Mouse (Mus musculus): Measurements from ENCODE around the gene Fgfr2. TPM values are rescaled to one million over a fixed set of nuclear protein-coding genes. Genes with fewer than 3 reads are reported as not detected.

Gene Fgfr2
- polyA plus RNA-seq, 1 experiment from 2014 or later: 24.1 TPM

DNA sequence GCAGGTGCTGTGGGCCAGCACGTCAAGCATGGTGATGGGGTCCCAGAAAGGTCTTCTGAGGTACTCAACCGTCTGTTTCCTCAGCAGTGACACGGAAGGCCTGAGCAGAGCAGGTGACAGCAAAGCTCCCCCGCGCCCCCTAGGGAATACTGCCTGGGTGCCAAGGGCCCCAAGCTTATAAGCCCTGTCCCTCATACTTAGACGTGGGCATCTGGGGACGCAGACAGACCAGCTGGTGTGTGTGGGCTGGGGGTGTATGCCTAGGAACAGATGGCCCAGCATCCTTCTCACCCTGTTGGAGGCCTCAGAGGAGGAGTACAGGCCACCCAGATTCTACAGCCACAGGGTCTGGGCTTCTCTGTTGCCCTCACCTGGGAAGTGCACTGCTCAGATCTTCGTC is 402.6 kb downstream of the Fgfr2 start:
- H3K27ac ChIP-seq (ENCODE audit: low read depth, low read length): no peak overlapping the region
- peaks cover 4% of the 10 kb centered on the region for H3K4me1 ChIP-seq (ENCODE audit: control insufficient read depth, insufficient read depth, low read depth, low read length)
- ATAC-seq: peak; percentile 22; the same call in 1 of the 2 replicates
- H3K27me3 ChIP-seq (replicated peaks; ENCODE audit: control insufficient read depth, insufficient read depth, low read length): no peaks in the 10 kb centered on the region
- WGBS: 62% methylated on average over 8 of the region's 8 CpGs
- H3K9me3 ChIP-seq (ENCODE audit: control insufficient read depth, low read length): no peaks in the 10 kb centered on the region
- H3K9ac ChIP-seq (ENCODE audit: low read depth, low read length): no peak overlapping the region
- no peak overlapping the region for H3K4me2 ChIP-seq (ENCODE audit: low read length)
- no peaks in the 10 kb centered on the region for H3K36me3 ChIP-seq (ENCODE audit: control insufficient read depth, insufficient read depth, low read length)
- H3K4me3 ChIP-seq (ENCODE audit: low read length): no peak overlapping the region

DNA sequence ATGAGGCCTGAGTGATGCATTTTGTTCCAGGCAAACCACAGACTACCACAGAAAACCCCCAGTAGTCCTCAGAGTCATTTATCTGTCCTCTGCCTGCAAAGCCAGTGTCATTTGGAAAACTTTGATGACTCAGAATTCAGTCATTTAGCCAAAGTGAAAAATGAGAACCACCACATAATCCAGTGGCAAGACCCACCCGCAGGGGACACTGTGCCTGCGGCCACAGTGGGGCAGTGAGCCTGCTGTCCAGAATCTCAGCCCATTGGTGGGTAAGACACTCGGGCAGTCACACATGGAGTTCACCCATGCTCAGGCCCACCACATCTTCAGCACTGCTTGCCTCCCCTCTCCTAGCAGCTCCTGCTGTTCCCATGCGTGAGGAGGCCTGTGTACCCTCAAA is 403.6 kb downstream of the Fgfr2 start:
- no peaks in the 10 kb centered on the region for H3K27me3 ChIP-seq (replicated peaks; ENCODE audit: control insufficient read depth, insufficient read depth, low read length)
- no peaks in the 10 kb centered on the region for H3K36me3 ChIP-seq (ENCODE audit: control insufficient read depth, insufficient read depth, low read length)
- WGBS: 88% methylated on average over 4 of the region's 4 CpGs
- no peak overlapping the region for H3K27ac ChIP-seq (ENCODE audit: low read depth, low read length)
- H3K9ac ChIP-seq (ENCODE audit: low read depth, low read length): no peak overlapping the region
- peaks cover 9% of the 10 kb centered on the region for H3K4me1 ChIP-seq (ENCODE audit: control insufficient read depth, insufficient read depth, low read depth, low read length)
- no peak overlapping the region for H3K4me2 ChIP-seq (ENCODE audit: low read length)
- no peak for ATAC-seq
- H3K9me3 ChIP-seq (ENCODE audit: control insufficient read depth, low read length): no peaks in the 10 kb centered on the region
- H3K4me3 ChIP-seq (ENCODE audit: low read length): no peak overlapping the region

DNA sequence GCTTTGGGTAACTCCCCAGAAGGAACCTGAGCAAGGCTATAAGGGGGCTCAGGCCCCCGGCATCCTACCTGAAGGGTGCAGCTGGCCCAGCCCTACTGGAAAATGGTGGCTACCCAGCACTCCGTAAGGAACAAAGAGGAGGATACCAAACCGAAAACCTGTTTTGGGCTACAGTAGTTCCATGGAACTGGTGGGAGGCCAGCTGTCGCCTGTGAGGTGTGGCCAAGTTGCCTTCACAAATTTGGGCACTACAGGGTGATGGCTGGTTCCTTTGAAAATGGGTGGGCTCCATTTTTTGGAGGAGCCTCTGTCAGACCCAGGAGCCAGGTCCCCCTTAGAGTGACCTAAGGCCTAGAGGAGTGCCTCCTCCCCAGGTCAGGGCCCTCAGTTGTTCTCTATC is 407.9 kb downstream of the Fgfr2 start:
- H3K27ac ChIP-seq (ENCODE audit: low read depth, low read length): no peak overlapping the region
- ATAC-seq: no peak
- H3K36me3 ChIP-seq (ENCODE audit: control insufficient read depth, insufficient read depth, low read length): no peaks in the 10 kb centered on the region
- no peak overlapping the region for H3K4me3 ChIP-seq (ENCODE audit: low read length)
- H3K4me1 ChIP-seq (ENCODE audit: control insufficient read depth, insufficient read depth, low read depth, low read length): peaks cover 25% of the 10 kb centered on the region
- H3K9ac ChIP-seq (ENCODE audit: low read depth, low read length): no peak overlapping the region
- 89% methylated on average over 4 of the region's 4 CpGs for WGBS
- H3K4me2 ChIP-seq (ENCODE audit: low read length): no peak overlapping the region
- no peaks in the 10 kb centered on the region for H3K27me3 ChIP-seq (replicated peaks; ENCODE audit: control insufficient read depth, insufficient read depth, low read length)
- no peaks in the 10 kb centered on the region for H3K9me3 ChIP-seq (ENCODE audit: control insufficient read depth, low read length)

DNA sequence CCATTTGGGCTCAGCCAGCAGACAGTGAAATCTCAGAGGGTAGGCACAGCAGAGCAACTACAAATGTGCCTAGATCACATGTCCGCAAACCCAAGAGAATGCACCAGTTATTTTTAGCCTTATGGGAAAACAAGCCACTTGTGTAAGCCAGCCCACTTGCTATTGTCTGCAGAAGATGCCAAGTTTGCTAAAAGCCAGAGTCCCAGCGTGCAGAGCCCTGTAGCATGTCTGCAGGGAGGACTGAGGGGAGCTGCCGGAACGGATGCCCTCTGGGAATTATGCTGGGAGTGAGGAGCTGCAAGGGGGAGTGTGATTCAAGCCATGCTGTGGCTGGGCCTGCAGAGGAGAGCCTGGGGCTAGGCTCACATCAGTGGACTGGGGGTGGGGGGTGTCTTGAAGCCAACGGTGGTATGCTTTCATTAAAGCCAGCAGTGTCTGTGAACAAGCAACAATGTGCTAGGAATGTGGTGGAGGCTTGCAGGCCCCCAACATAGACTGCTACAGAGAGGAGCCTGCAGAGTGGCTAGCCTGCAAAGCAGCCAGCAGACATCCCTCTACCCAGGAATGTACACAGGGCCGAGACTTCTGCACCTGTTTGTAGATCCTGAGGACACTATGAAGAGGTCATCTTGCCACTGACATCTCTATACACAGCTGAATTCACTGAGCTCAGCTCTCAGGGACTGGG is 408.8 kb downstream of the Fgfr2 start:
- 28% methylated on average over 6 of the region's 6 CpGs for WGBS
- H3K27ac ChIP-seq (ENCODE audit: low read depth, low read length): peak overlapping the region; percentile 78
- H3K4me2 ChIP-seq (ENCODE audit: low read length): no peak overlapping the region
- peak; percentile 64 for ATAC-seq
- no peaks in the 10 kb centered on the region for H3K9me3 ChIP-seq (ENCODE audit: control insufficient read depth, low read length)
- no peaks in the 10 kb centered on the region for H3K36me3 ChIP-seq (ENCODE audit: control insufficient read depth, insufficient read depth, low read length)
- H3K9ac ChIP-seq (ENCODE audit: low read depth, low read length): peak overlapping the region; percentile 2; the same call in 1 of the 2 replicates
- peaks cover 25% of the 10 kb centered on the region for H3K4me1 ChIP-seq (ENCODE audit: control insufficient read depth, insufficient read depth, low read depth, low read length)
- H3K27me3 ChIP-seq (replicated peaks; ENCODE audit: control insufficient read depth, insufficient read depth, low read length): no peaks in the 10 kb centered on the region
- H3K4me3 ChIP-seq (ENCODE audit: low read length): no peak overlapping the region

DNA sequence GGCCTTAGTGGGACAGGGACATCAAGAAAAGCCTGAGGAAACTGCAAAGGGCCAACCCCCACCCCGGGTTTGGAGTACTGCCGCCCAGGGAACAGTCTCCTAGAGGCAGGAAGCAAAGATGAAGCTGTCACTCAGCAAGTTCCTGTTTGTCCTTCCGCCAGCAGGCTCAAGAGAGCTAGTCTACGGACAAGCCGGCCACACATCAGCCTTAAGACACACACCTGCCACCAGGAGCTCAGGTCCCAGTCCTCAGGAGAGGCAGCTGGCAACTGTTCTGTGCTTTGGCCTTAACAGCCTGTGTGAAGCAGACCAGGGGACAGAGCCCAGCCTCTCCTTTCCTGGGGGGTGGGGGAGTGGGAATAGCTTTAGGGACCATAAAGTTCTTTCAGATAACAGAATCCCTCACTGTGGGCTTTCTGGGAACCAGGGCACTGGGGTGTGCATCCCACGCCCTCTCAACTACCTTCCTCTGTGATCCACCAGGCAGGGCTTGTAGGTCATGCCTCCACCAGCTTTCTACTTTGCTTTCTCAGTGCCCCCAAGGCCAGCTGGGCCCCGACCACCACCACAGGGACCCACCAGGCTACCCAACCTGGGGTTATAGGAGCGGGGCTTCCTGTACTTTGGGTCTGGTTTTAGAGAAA is 409.5 kb downstream of the Fgfr2 start:
- Histone ChIP-seq H3K4me2 (ENCODE audit: low read length) (no peak overlapping the region), H3K4me1 (ENCODE audit: control insufficient read depth, insufficient read depth, low read depth, low read length) (peaks cover 25% of the 10 kb centered on the region)

DNA sequence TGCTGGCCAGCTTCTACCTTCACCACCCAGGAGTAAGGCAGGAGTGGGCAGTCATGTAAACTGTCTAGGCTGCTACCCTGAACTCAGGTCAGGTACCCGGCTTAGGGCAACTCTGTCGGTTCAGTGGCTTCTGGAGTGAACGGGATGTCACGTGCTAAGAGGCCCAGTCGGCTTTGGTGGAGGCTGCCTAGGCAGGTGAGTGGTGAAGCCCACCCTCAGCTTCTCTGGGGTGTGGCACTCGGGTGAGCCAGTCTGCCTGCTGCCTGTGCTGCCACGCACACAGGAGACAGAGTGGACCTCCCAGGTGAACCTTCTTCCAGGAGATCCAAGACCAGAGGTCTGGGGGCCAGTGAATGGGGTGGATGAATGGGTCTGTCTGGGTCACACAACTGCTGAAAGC is 410.2 kb downstream of the Fgfr2 start:
- peaks cover 25% of the 10 kb centered on the region for H3K4me1 ChIP-seq (ENCODE audit: control insufficient read depth, insufficient read depth, low read depth, low read length)
- H3K27ac ChIP-seq (ENCODE audit: low read depth, low read length): no peak overlapping the region
- no peak overlapping the region for H3K4me2 ChIP-seq (ENCODE audit: low read length)
- H3K27me3 ChIP-seq (replicated peaks; ENCODE audit: control insufficient read depth, insufficient read depth, low read length): no peaks in the 10 kb centered on the region
- no peak overlapping the region for H3K9ac ChIP-seq (ENCODE audit: low read depth, low read length)
- H3K36me3 ChIP-seq (ENCODE audit: control insufficient read depth, insufficient read depth, low read length): no peaks in the 10 kb centered on the region
- ATAC-seq: no peak
- WGBS: 83% methylated on average over 7 of the region's 7 CpGs
- H3K4me3 ChIP-seq (ENCODE audit: low read length): no peak overlapping the region
- H3K9me3 ChIP-seq (ENCODE audit: control insufficient read depth, low read length): no peaks in the 10 kb centered on the region

More for the DNA sequence above, 409.5 kb downstream of the Fgfr2 start:
- Histone ChIP-seq H3K9ac (ENCODE audit: low read depth, low read length) (no peak overlapping the region), H3K36me3 (ENCODE audit: control insufficient read depth, insufficient read depth, low read length) (no peaks in the 10 kb centered on the region), H3K9me3 (ENCODE audit: control insufficient read depth, low read length) (no peaks in the 10 kb centered on the region), H3K27ac (ENCODE audit: low read depth, low read length) (peak overlapping the region; percentile 61), H3K4me3 (ENCODE audit: low read length) (no peak overlapping the region), H3K27me3 (replicated peaks; ENCODE audit: control insufficient read depth, insufficient read depth, low read length) (no peaks in the 10 kb centered on the region)
- WGBS: 78% methylated on average over 8 of the region's 8 CpGs
- ATAC-seq: no peak

DNA sequence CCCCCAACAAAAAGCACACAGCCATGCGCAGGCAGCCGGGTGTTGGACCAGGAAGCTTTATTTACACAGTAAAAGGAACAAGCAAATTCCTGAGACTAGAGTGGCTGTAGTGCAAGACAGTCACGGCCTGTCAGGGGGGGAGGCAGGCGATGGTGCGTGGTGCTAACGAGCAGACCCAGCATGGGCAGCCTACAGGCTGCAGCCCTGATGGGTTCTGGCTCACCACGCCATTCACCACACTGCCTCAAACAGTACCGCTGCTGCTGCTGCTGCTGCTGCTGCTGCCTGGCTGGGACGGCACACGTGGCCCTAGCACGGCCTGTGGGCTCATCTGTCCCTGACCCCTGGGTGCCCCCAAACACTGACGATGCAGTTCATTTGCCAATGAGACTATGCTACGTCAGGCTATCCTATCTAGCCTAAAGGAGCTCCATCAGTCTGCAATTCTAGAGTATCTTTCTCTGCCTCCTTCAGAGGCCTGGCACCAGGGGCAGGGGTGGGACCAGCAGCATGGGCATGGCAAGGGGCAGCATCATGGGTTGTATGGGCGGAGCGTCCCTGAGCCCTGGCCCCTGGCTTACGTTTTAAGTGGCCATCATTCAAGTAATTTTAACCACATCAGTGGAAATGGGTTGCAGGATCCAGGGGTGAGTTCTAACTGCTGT is 411.0 kb downstream of the Fgfr2 start:
- 0 out of 2 replicates have a peak overlapping the region, but pooled peaks have one; percentile 27 for H3K27ac ChIP-seq (ENCODE audit: low read depth, low read length)
- no peaks in the 10 kb centered on the region for H3K9me3 ChIP-seq (ENCODE audit: control insufficient read depth, low read length)
- H3K4me2 ChIP-seq (ENCODE audit: low read length): no peak overlapping the region
- peak; percentile 62; the same call in 1 of the 2 replicates for ATAC-seq
- H3K4me1 ChIP-seq (ENCODE audit: control insufficient read depth, insufficient read depth, low read depth, low read length): peaks cover 25% of the 10 kb centered on the region
- H3K36me3 ChIP-seq (ENCODE audit: control insufficient read depth, insufficient read depth, low read length): no peaks in the 10 kb centered on the region
- no peaks in the 10 kb centered on the region for H3K27me3 ChIP-seq (replicated peaks; ENCODE audit: control insufficient read depth, insufficient read depth, low read length)
- H3K9ac ChIP-seq (ENCODE audit: low read depth, low read length): no peak overlapping the region; the same call in 1 of the 2 replicates
- H3K4me3 ChIP-seq (ENCODE audit: low read length): no peak overlapping the region
- WGBS: 39% methylated on average over 16 of the region's 16 CpGs

DNA sequence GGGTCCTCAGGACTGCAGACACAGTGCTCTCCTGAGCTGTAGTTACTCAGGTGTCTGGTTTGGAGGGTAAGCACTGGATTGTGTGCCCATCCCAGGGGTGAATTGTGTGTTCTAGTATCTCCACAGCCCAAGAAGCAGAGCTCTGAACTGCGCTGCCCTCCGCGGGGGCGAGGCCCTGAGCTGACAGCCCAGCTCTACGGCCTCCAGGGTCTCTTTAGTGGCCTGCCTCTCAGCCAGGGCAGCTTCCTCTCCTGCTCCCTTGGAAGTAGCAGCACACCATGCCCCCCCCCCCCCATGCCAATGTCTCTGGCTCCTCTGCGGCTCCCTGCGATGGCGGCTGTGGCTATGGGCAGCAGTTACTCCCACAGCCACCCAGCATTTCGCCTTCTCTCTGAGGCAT is 411.6 kb downstream of the Fgfr2 start:
- 63% methylated on average over 6 of the region's 9 CpGs for WGBS
- H3K4me3 ChIP-seq (ENCODE audit: low read length): no peak overlapping the region
- no peaks in the 10 kb centered on the region for H3K36me3 ChIP-seq (ENCODE audit: control insufficient read depth, insufficient read depth, low read length)
- no peaks in the 10 kb centered on the region for H3K9me3 ChIP-seq (ENCODE audit: control insufficient read depth, low read length)
- 0 out of 2 replicates have a peak overlapping the region, but pooled peaks have one; percentile 27 for H3K27ac ChIP-seq (ENCODE audit: low read depth, low read length)
- peaks cover 25% of the 10 kb centered on the region for H3K4me1 ChIP-seq (ENCODE audit: control insufficient read depth, insufficient read depth, low read depth, low read length)
- H3K27me3 ChIP-seq (replicated peaks; ENCODE audit: control insufficient read depth, insufficient read depth, low read length): no peaks in the 10 kb centered on the region
- H3K4me2 ChIP-seq (ENCODE audit: low read length): no peak overlapping the region
- H3K9ac ChIP-seq (ENCODE audit: low read depth, low read length): peak overlapping the region; percentile 33
- 0 out of 2 replicates have a peak, but pooled peaks have one; percentile 12 for ATAC-seq

DNA sequence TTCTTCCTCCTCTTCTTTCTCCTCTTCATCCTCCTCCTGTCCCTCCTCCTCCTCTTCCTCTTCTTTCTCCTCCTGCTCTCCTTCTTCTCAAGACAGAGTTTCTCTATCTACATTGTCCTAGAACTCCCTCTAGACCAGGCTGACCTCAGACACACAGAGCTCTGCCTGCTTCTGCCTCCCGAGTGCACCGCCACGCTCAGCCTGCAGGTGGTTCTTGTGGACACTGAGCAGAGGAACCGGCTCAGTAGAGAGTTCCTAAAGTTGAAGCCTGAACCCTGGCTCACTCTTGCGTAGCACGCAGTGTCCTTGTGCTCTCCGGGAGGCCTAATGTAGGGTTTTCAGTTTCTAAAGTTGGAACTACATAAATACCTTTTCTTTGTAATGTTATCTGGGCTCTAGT is 418.0 kb downstream of the Fgfr2 start:
- no peak overlapping the region for H3K27ac ChIP-seq (ENCODE audit: low read depth, low read length)
- H3K27me3 ChIP-seq (replicated peaks; ENCODE audit: control insufficient read depth, insufficient read depth, low read length): no peaks in the 10 kb centered on the region
- H3K4me1 ChIP-seq (ENCODE audit: control insufficient read depth, insufficient read depth, low read depth, low read length): no peaks in the 10 kb centered on the region
- H3K9ac ChIP-seq (ENCODE audit: low read depth, low read length): no peak overlapping the region
- H3K4me2 ChIP-seq (ENCODE audit: low read length): no peak overlapping the region
- no peaks in the 10 kb centered on the region for H3K36me3 ChIP-seq (ENCODE audit: control insufficient read depth, insufficient read depth, low read length)
- H3K9me3 ChIP-seq (ENCODE audit: control insufficient read depth, low read length): no peaks in the 10 kb centered on the region
- ATAC-seq: no peak
- 90% methylated on average over 7 of the region's 7 CpGs for WGBS
- H3K4me3 ChIP-seq (ENCODE audit: low read length): no peak overlapping the region
